Mouse (Mus musculus) neural tube, embryonic 11.5 days (tissue): ENCODE results near the gene Olfr686. TPM values are rescaled to one million over a fixed set of nuclear protein-coding genes. Genes with fewer than 3 reads are reported as not detected.

Experiments
- ATAC-seq: fragments of 200-750 bp; cut with Nextera tagmentation; 2 replicates; pipeline ENCODE4 v1.8.0; 2017; ENCODE audit warnings: moderate number of reproducible peaks, mild to moderate bottlenecking, moderate TSS enrichment, moderate library complexity; ENCODE audit not compliant: insufficient read depth, low FRiP score, low TSS enrichment
- DNase-seq: peaks from one replicate; pipeline ENCODE4 v3.0.0-alpha.2; 2015; ENCODE audit warnings: low spot score
- H3K27ac ChIP-seq: fragments of 300-500 bp; sonication (generic); 2 replicates; pipeline ENCODE4 v1.5.1; 2014; ENCODE audit warnings: low read depth, mild to moderate bottlenecking, low read length
- H3K27me3 ChIP-seq: fragments of 300-500 bp; sonication (generic); 2 replicates; pipeline ENCODE4 v1.6.1; 2014; ENCODE audit warnings: mild to moderate bottlenecking, low read length, mixed read lengths; ENCODE audit not compliant: control insufficient read depth, insufficient read depth
- H3K36me3 ChIP-seq: fragments of 300-500 bp; sonication (generic); 2 replicates; pipeline ENCODE4 v1.6.1; 2014; ENCODE audit warnings: mild to moderate bottlenecking, low read length, moderate library complexity, mixed read lengths; ENCODE audit not compliant: control insufficient read depth, insufficient read depth
- H3K4me1 ChIP-seq: fragments of 300-500 bp; sonication (generic); 2 replicates; pipeline ENCODE4 v1.6.1; 2014; ENCODE audit warnings: low read length, mixed read lengths; ENCODE audit not compliant: control insufficient read depth, insufficient read depth
- H3K4me2 ChIP-seq: fragments of 300-500 bp; sonication (generic); 2 replicates; pipeline ENCODE4 v1.6.1; 2014; ENCODE audit warnings: low read depth, mild to moderate bottlenecking, moderate library complexity
- H3K4me3 ChIP-seq: fragments of 300-500 bp; sonication (generic); 2 replicates; pipeline ENCODE4 v1.5.1; 2014; ENCODE audit warnings: low read depth, low read length
- H3K9ac ChIP-seq: fragments of 300-500 bp; sonication (generic); 2 replicates; pipeline ENCODE4 v1.6.1; 2014; ENCODE audit warnings: mild to moderate bottlenecking, low read length
- H3K9me3 ChIP-seq: fragments of 300-500 bp; sonication (generic); 2 replicates; pipeline ENCODE4 v1.6.1; 2016; ENCODE audit warnings: low read length; ENCODE audit not compliant: control insufficient read depth
- WGBS: fragments of 180-500 bp; shearing (Covaris S2); extraction: QIAGEN DNeasy Blood & Tissue Kit; methylation state at CpG from one replicate; pipeline ENCODE4 v1.1.7; 2014; 5-methylcytosine and 5-hydroxymethylcytosine counted together
- polyA plus RNA-seq: library from polyadenylated mRNA; unstranded; fragments of >200 nt; fragmentation: Nextera tagmentation; extraction: Ambion mirVana; gene quantifications from 2 replicates; pipeline ENCODE4 v1.2.1, GENCODE M21; 2014

Gene Olfr686
- polyA plus RNA-seq, result not detected in 2 replicates

DNA sequence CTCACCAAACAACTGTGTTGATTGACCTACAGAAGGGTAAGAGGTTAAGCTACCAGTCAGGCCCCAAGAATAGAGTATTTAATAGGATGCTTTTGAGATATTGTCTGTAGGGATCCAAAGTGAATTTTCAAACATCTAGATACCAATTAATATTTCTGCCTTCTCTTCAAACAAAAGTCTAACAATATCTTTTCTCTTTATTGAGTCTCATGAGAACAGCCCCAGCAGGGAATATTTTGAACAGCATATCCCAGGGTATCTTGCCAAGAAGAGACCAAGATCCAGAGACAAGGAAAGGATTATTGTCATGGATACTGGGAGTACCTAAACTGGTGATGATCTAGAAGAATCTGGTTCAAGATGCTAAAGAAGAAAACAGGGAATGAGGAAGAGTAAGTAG, at the start of gene Olfr686:
Gene Olfr686, minus strand, starts transcription at position 101 of the 400 bp plus-strand sequence.
- H3K4me3 ChIP-seq, result no peak within 1 kb of the TSS
- no peak within 1 kb of the TSS for H3K27ac ChIP-seq
- no peak within 1 kb of the TSS for H3K9ac ChIP-seq
- H3K4me2 ChIP-seq, result no peak within 1 kb of the TSS
- no peaks in the 10 kb centered on the region for H3K4me1 ChIP-seq
- ATAC-seq (no peak), DNase-seq (no peak)
- no peaks in the 10 kb centered on the region for H3K27me3 ChIP-seq
- no peaks in the 10 kb centered on the region for H3K36me3 ChIP-seq
- H3K9me3 ChIP-seq, result no peaks in the 10 kb centered on the region

- no peak for DNase-seq
- H3K27ac ChIP-seq, result no peak overlapping the region
Measured at GRCm38 (mm10) chr7:105256656-105257055, 49.4 kb upstream of the Olfr686 start.

DNA sequence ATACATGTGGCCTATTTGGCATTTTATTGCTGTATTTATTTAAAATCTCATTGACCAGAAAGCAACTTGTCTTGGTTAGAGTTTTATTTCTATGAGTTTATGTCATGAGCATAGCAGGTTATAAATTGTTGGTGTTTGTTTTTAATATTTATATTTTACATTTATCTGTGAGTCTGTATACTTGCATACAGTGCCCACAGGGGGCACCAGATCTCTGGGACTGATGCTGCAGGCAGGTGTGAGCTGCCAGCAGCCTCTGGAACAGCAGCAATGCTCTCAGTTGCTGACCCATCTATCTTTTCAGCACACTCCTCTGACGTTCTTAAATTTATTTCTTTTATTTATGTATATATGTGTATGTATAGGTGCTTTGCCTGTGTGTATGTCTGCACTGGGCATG, 40.9 kb upstream of the Olfr686 start:
- Histone ChIP-seq H3K9ac (no peak overlapping the region), H3K4me3 (no peak overlapping the region), H3K27ac (no peak overlapping the region), H3K4me1 (no peaks in the 10 kb centered on the region), H3K36me3 (no peaks in the 10 kb centered on the region), H3K27me3 (no peaks in the 10 kb centered on the region), H3K4me2 (no peak overlapping the region), H3K9me3 (no peaks in the 10 kb centered on the region)
- WGBS, result 70% methylated on average over 1 of the region's 1 CpGs
- DNase-seq (no peak), ATAC-seq (no peak)

More at GRCm38 (mm10) chr7:105256656-105257055, 49.4 kb upstream of the Olfr686 start:
- Histone ChIP-seq H3K9ac (no peak overlapping the region), H3K4me3 (no peak overlapping the region), H3K9me3 (no peaks in the 10 kb centered on the region), H3K4me1 (no peaks in the 10 kb centered on the region), H3K36me3 (no peaks in the 10 kb centered on the region), H3K27me3 (no peaks in the 10 kb centered on the region), H3K4me2 (no peak overlapping the region)
- 63% methylated on average over 5 of the region's 5 CpGs for WGBS
- ATAC-seq, result no peak

DNA sequence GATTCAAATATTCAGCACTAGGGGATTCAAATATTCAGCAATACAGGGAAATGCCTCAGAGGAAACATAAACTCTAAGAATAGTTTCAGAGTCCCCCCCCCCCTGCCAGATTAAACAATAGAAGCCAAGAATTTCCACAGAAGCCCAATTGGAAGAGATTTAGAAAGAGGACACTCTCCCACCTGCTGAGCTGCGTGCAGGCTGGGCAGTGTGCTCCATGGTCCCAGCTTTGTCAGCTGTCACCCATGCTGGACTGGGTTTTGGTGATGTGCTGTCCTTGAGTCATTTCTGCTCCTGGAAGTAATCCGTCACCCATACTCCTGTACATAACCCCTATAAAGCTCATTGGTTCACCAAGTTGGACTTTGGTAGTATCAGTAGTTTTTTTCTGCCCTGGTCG, 40.4 kb upstream of the Olfr686 start:
- DNase-seq (no peak), ATAC-seq (no peak)
- no peaks in the 10 kb centered on the region for H3K27me3 ChIP-seq
- no peak overlapping the region for H3K4me2 ChIP-seq
- H3K27ac ChIP-seq, result no peak overlapping the region
- WGBS, result 82% methylated on average over 3 of the region's 3 CpGs
- H3K4me1 ChIP-seq, result no peaks in the 10 kb centered on the region
- no peaks in the 10 kb centered on the region for H3K9me3 ChIP-seq
- no peak overlapping the region for H3K9ac ChIP-seq
- no peak overlapping the region for H3K4me3 ChIP-seq
- no peaks in the 10 kb centered on the region for H3K36me3 ChIP-seq

- no peaks in the 10 kb centered on the region for H3K27me3 ChIP-seq
- DNase-seq (no peak), ATAC-seq (no peak)
- H3K36me3 ChIP-seq, result no peaks in the 10 kb centered on the region
- H3K4me2 ChIP-seq, result no peak overlapping the region
- no peak overlapping the region for H3K27ac ChIP-seq
- WGBS, result 85% methylated on average over 2 of the region's 2 CpGs
- no peak overlapping the region for H3K9ac ChIP-seq
- H3K9me3 ChIP-seq, result no peaks in the 10 kb centered on the region
- no peak overlapping the region for H3K4me3 ChIP-seq
- no peaks in the 10 kb centered on the region for H3K4me1 ChIP-seq
Measured at GRCm38 (mm10) chr7:105229386-105229785, 22.1 kb upstream of the Olfr686 start.

- H3K27me3 ChIP-seq, result no peaks in the 10 kb centered on the region
- no peak overlapping the region for H3K4me2 ChIP-seq
- H3K4me3 ChIP-seq, result no peak overlapping the region
- H3K36me3 ChIP-seq, result no peaks in the 10 kb centered on the region
- ATAC-seq (no peak), DNase-seq (no peak)
- no peak overlapping the region for H3K9ac ChIP-seq
- no peaks in the 10 kb centered on the region for H3K4me1 ChIP-seq
- H3K27ac ChIP-seq, result no peak overlapping the region
- 93% methylated on average over 1 of the region's 1 CpGs for WGBS
- H3K9me3 ChIP-seq, result no peaks in the 10 kb centered on the region
Measured at GRCm38 (mm10) chr7:105228138-105228537, 20.9 kb upstream of the Olfr686 start.

DNA sequence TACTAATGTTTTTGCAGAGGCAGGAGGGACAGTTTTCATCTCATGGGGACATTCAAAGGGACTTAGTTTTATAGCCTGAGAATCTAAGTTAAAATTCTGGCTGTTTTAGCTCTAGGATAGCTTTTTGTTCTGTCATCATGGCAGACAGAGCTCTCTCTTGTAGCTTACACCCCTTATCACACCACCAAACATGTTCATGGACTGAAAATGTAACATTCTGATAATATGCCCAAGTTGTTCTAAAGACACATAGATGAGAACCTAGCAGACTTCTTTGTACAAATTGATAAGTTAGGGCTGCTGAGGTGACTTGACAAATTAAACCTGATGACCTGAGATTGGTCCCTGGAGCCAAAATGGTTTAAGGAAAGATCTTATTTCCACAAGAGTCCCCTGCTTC, 19.4 kb upstream of the Olfr686 start:
- Histone ChIP-seq H3K9me3 (no peaks in the 10 kb centered on the region), H3K27ac (no peak overlapping the region), H3K4me2 (no peak overlapping the region), H3K36me3 (no peaks in the 10 kb centered on the region), H3K4me1 (no peaks in the 10 kb centered on the region), H3K27me3 (no peaks in the 10 kb centered on the region), H3K4me3 (no peak overlapping the region), H3K9ac (no peak overlapping the region)
- DNase-seq (no peak), ATAC-seq (no peak)

- H3K4me2 ChIP-seq, result no peak overlapping the region
- H3K9me3 ChIP-seq, result no peaks in the 10 kb centered on the region
- no peak overlapping the region for H3K4me3 ChIP-seq
- ATAC-seq (no peak), DNase-seq (no peak)
- H3K27ac ChIP-seq, result no peak overlapping the region
- no peaks in the 10 kb centered on the region for H3K27me3 ChIP-seq
- H3K4me1 ChIP-seq, result no peaks in the 10 kb centered on the region
- no peaks in the 10 kb centered on the region for H3K36me3 ChIP-seq
- H3K9ac ChIP-seq, result no peak overlapping the region
Measured at GRCm38 (mm10) chr7:105226072-105226471, 18.8 kb upstream of the Olfr686 start.

DNA sequence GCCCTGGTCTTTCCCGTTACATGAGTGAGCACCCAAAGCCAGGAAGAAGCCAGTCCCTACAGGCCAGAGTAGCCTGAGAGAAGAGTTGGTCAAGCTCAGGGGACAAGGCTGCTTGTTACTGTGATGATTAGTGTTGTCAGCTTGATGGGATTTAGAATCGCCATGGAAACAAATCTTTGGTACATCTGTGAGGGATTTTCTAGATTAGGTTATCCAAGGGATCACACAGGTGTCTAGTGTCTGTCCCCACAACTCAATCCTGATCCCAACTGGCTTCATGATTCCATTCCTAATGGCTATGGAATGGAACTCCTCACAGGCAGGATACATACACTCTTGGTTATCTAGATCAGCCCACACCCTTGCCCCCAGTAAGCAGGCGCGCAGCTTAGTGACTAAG, 11.0 kb upstream of the Olfr686 start:
- no peak overlapping the region for H3K4me2 ChIP-seq
- no peaks in the 10 kb centered on the region for H3K36me3 ChIP-seq
- DNase-seq (no peak), ATAC-seq (no peak)
- H3K4me1 ChIP-seq, result no peaks in the 10 kb centered on the region
- H3K27me3 ChIP-seq, result no peaks in the 10 kb centered on the region
- no peak overlapping the region for H3K4me3 ChIP-seq
- no peak overlapping the region for H3K27ac ChIP-seq
- H3K9ac ChIP-seq, result no peak overlapping the region
- H3K9me3 ChIP-seq, result no peaks in the 10 kb centered on the region
- WGBS, result 85% methylated on average over 4 of the region's 4 CpGs
